Mouse (Mus musculus) G1E (cell line): Measurements from ENCODE around the gene Bpifc. TPM values are rescaled to one million over a fixed set of nuclear protein-coding genes. Genes with fewer than 3 reads are reported as not detected.

ENCODE experiments used
- ATAC-seq: 2 replicates; pipeline ENCODE4 v1.8.0; 2016; ENCODE audit warnings: mild to moderate bottlenecking; ENCODE audit not compliant: insufficient number of reproducible peaks, poor library complexity, low FRiP score, severe bottlenecking; ENCODE audit errors: extremely low read depth
- DNase-seq: peaks from one replicate; pipeline ENCODE4 v3.0.0; 2012; ENCODE audit warnings: low spot score
- H3K27me3 ChIP-seq: 2 replicates; pipeline ENCODE4 v1.6.1; 2012; ENCODE audit warnings: mild to moderate bottlenecking, low read length, inconsistent platforms; ENCODE audit not compliant: insufficient read depth
- H3K36me3 ChIP-seq: replicated peaks from 2 replicates; pipeline ENCODE3; 2012; ENCODE audit warnings: mild to moderate bottlenecking, inconsistent platforms
- H3K4me1 ChIP-seq: 2 replicates; pipeline ENCODE4 v1.6.1; 2012; ENCODE audit warnings: low read depth, low read length, inconsistent platforms, mixed read lengths; ENCODE audit not compliant: insufficient read depth
- H3K4me3 ChIP-seq: 2 replicates; pipeline ENCODE4 v1.5.1; 2012; ENCODE audit warnings: low read depth, mild to moderate bottlenecking, inconsistent platforms, low read length, moderate library complexity, mixed read lengths
- H3K9me3 ChIP-seq: replicated peaks from 2 replicates; pipeline ENCODE4 v1.6.1; 2012; ENCODE audit warnings: inconsistent platforms
- CTCF ChIP-seq: IDR thresholded peaks from 2 replicates; pipeline ENCODE4 v1.5.1; 2012; ENCODE audit warnings: low read depth, low read length, inconsistent platforms, mixed read lengths
- GATA1 ChIP-seq: IDR thresholded peaks from 2 replicates; pipeline ENCODE4 v1.6.1; 2012; ENCODE audit warnings: borderline replicate concordance, low read length, inconsistent platforms, mixed read lengths
- GATA2 ChIP-seq: IDR thresholded peaks from 2 replicates; pipeline ENCODE4 v1.6.1; 2012; ENCODE audit warnings: low read depth, low read length, inconsistent platforms, borderline replicate concordance
- POLR2AphosphoS5 ChIP-seq: IDR thresholded peaks from 2 replicates; pipeline ENCODE4 v1.6.1; 2012; ENCODE audit warnings: low read depth, low read length, inconsistent platforms; ENCODE audit not compliant: insufficient replicate concordance
- TAL1 ChIP-seq: conservative IDR thresholded peaks from 2 replicates; pipeline ENCODE4 v1.6.1; 2012; ENCODE audit warnings: low read depth, low read length, inconsistent platforms, mixed read lengths
- polyA plus RNA-seq: library from polyadenylated mRNA; stranded (reverse); fragments of >175 nt; gene quantifications from 2 replicates; pipeline ENCODE4 v1.2.3, GENCODE M21; 2012
- total RNA-seq, 2 experiments: library from RNA; stranded (forward) in 1 of 2; stranded (reverse) in 1 of 2; fragments of 200-1000 nt in 1 of 2; fragments of >200 nt in 1 of 2; fragmentation: Nextera tagmentation in 1 of 2; gene quantifications; 2 replicates each; pipeline ENCODE4 v1.2.3; 2014 to 2017

Gene Bpifc
- total and polyA plus RNA-seq, 3 experiments = not detected

- peak within 1 kb of the TSS; percentile 90 for H3K4me3 ChIP-seq
- H3K9me3 ChIP-seq = no peaks in the 10 kb centered on the region
- no peaks in the 10 kb centered on the region for H3K27me3 ChIP-seq
- TF ChIP-seq GATA1 (no peak), CTCF (peak; percentile 90)
- H3K4me1 ChIP-seq = peaks cover 35% of the 10 kb centered on the region
- peaks cover 18% of the 10 kb centered on the region for H3K36me3 ChIP-seq
- peak; percentile 51 for ATAC-seq
- DNase-seq = peak; percentile 87
Observed at GRCm38 (mm10) chr10:86021749-86022473, 10.2 kb upstream of the Bpifc start, which contains the start of gene Fbxo7. TSS of gene Fbxo7 (plus strand) at chr10:86021972.

- H3K36me3 ChIP-seq = peaks cover 16% of the 10 kb centered on the region
- peaks cover 2% of the 10 kb centered on the region; the same call in 1 of the 2 replicates for H3K27me3 ChIP-seq
- peak; percentile 3 for DNase-seq
- peaks cover 31% of the 10 kb centered on the region for H3K4me1 ChIP-seq
- peak overlapping the region; percentile 90 for H3K4me3 ChIP-seq
- no peaks in the 10 kb centered on the region for H3K9me3 ChIP-seq
- TF ChIP-seq POLR2AphosphoS5 = no peak
- no peak for TF ChIP-seq GATA2
- no peak for TF ChIP-seq TAL1
- no peak for TF ChIP-seq CTCF
- no peak for TF ChIP-seq GATA1
- no peak for ATAC-seq
Observed at GRCm38 (mm10) chr10:86021408-86021748, 9.7 kb upstream of the Bpifc start.

- no peak for TF ChIP-seq POLR2AphosphoS5
- TF ChIP-seq TAL1 = no peak
- DNase-seq = no peak
Observed at GRCm38 (mm10) chr10:86018813-86019212, 7.1 kb upstream of the Bpifc start.

GRCm38 (mm10) chr10:86017781-86018180 is 6.1 kb upstream of the Bpifc start:
- peaks cover 8% of the 10 kb centered on the region for H3K4me1 ChIP-seq
- no peak for TF ChIP-seq TAL1
- no peak for TF ChIP-seq GATA2
- TF ChIP-seq CTCF = no peak
- no peak for TF ChIP-seq POLR2AphosphoS5
- TF ChIP-seq GATA1 = no peak
- ATAC-seq (no peak), DNase-seq (no peak)
- no peaks in the 10 kb centered on the region for H3K9me3 ChIP-seq
- no peak overlapping the region for H3K4me3 ChIP-seq
- H3K27me3 ChIP-seq = peaks cover 19% of the 10 kb centered on the region
- no peaks in the 10 kb centered on the region for H3K36me3 ChIP-seq

More at GRCm38 (mm10) chr10:86018813-86019212, 7.1 kb upstream of the Bpifc start:
- Histone ChIP-seq H3K27me3 (peaks cover 16% of the 10 kb centered on the region), H3K36me3 (peaks cover under 1% of the 10 kb centered on the region), H3K4me1 (peaks cover 12% of the 10 kb centered on the region), H3K9me3 (no peaks in the 10 kb centered on the region), H3K4me3 (no peak overlapping the region)
- no peak for ATAC-seq

- no peaks in the 10 kb centered on the region for H3K36me3 ChIP-seq
- H3K4me3 ChIP-seq = no peak overlapping the region
- ATAC-seq = no peak
- H3K9me3 ChIP-seq = no peaks in the 10 kb centered on the region
- no peak for DNase-seq
- TF ChIP-seq CTCF = no peak
- peaks cover 29% of the 10 kb centered on the region for H3K27me3 ChIP-seq
- H3K4me1 ChIP-seq = no peaks in the 10 kb centered on the region
Observed at GRCm38 (mm10) chr10:86011172-86011571, 523 bp downstream of the Bpifc start.

- Histone ChIP-seq H3K9me3 (no peaks in the 10 kb centered on the region), H3K27me3 (peaks cover 25% of the 10 kb centered on the region), H3K4me3 (no peak overlapping the region), H3K4me1 (no peaks in the 10 kb centered on the region), H3K36me3 (no peaks in the 10 kb centered on the region)
- TF ChIP-seq CTCF = no peak
- TF ChIP-seq GATA2 = no peak
- no peak for TF ChIP-seq POLR2AphosphoS5
- no peak for TF ChIP-seq GATA1
- TF ChIP-seq TAL1 = no peak
- no peak for DNase-seq
- ATAC-seq = no peak
Observed at GRCm38 (mm10) chr10:86010636-86011035, 1.1 kb downstream of the Bpifc start.

GRCm38 (mm10) chr10:86009688-86010087 is 2.0 kb downstream of the Bpifc start:
- ATAC-seq = no peak
- DNase-seq = no peak
- Histone ChIP-seq H3K27me3 (peaks cover 23% of the 10 kb centered on the region), H3K4me1 (no peaks in the 10 kb centered on the region), H3K4me3 (no peak overlapping the region), H3K36me3 (no peaks in the 10 kb centered on the region), H3K9me3 (no peaks in the 10 kb centered on the region)
- no peak for TF ChIP-seq CTCF
